Mouse (Mus musculus): ENCODE measurements around the gene Tmem255b. TPM values are rescaled to one million over a fixed set of nuclear protein-coding genes. Genes with fewer than 3 reads are reported as not detected.

Tmem255b gene
- polyA plus RNA-seq, 1 experiment from 2014 or later, result 0.19 TPM

DNA sequence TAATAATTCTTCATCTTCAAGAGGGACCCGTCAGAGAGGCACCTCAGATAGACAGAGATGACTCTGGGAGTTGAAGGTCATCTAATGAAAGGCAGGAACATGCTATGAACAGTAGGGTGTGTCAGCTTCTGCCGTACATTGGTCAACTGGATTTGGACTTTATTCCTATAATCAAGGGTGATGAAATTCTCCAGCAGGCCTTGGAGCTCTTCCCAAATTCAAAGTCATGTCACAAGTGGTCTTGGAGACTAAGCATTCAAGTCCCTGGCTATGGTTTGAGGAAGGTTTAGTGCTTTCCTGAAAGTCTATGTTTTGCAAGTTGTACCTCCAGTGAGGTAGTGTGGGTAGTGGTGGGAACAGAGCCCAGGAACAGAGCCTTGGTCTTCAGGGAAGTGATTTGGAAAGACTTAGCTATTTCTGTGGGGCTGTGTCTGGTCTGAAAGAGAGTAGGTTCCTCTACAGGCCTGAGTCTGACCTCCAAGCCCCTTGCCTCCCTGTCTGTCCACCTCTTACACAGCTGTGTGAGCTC, 15.8 kb upstream of the Tmem255b start:
- Histone ChIP-seq H3K27me3 (ENCODE audit: poor library complexity, severe bottlenecking) (no peaks in the 10 kb centered on the region), H3K9me3 (no peaks in the 10 kb centered on the region; the same call in 1 of the 2 replicates), H3K4me3 (no peak overlapping the region), H3K4me1 (no peaks in the 10 kb centered on the region), H3K36me3 (replicated peaks) (no peaks in the 10 kb centered on the region), H3K27ac (no peak overlapping the region)
- WGBS, result 78% methylated on average over 2 of the region's 2 CpGs
- DNase-seq (ENCODE audit: extremely low spot score, low spot score), result no peak

GRCm38 (mm10) chr8:13420970-13421369, 14.0 kb upstream of the Tmem255b start:
- no peak for DNase-seq (ENCODE audit: extremely low spot score, low spot score)
- Histone ChIP-seq H3K9me3 (no peaks in the 10 kb centered on the region; the same call in 1 of the 2 replicates), H3K4me1 (no peaks in the 10 kb centered on the region), H3K27ac (no peak overlapping the region), H3K4me3 (no peak overlapping the region), H3K36me3 (replicated peaks) (no peaks in the 10 kb centered on the region), H3K27me3 (ENCODE audit: poor library complexity, severe bottlenecking) (no peaks in the 10 kb centered on the region)
- 95% methylated on average over 6 of the region's 6 CpGs for WGBS

- 79% methylated on average over 6 of the region's 6 CpGs for WGBS
- Histone ChIP-seq H3K4me3 (no peak overlapping the region), H3K9me3 (no peaks in the 10 kb centered on the region; the same call in 1 of the 2 replicates), H3K4me1 (no peaks in the 10 kb centered on the region), H3K27ac (no peak overlapping the region), H3K36me3 (replicated peaks) (no peaks in the 10 kb centered on the region), H3K27me3 (ENCODE audit: poor library complexity, severe bottlenecking) (no peaks in the 10 kb centered on the region)
- DNase-seq (ENCODE audit: extremely low spot score, low spot score), result no peak
Measured at GRCm38 (mm10) chr8:13427351-13427750, 7.6 kb upstream of the Tmem255b start.

DNA sequence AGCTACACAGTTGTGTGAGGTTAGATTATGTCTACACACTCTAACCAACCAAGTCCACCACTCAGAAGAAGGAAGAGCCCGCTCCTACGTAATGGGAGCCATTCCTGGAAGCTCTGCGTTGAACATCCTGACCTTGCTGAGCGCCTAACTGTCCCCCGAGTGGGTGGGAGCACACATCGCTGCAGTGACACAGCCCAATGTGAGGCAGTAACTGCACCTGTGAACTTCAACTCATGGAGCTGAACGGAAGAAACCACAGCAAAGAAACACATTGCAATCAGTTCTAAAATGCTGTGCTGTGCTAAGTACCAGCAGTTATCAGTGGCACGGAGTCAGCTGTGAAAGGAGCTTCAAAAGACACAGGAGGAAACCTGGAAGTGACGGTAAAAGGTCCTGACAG, 6.8 kb upstream of the Tmem255b start:
- DNase-seq (ENCODE audit: extremely low spot score, low spot score), result no peak
- Histone ChIP-seq H3K9me3 (no peaks in the 10 kb centered on the region), H3K36me3 (replicated peaks) (no peaks in the 10 kb centered on the region), H3K4me1 (no peaks in the 10 kb centered on the region), H3K27me3 (ENCODE audit: poor library complexity, severe bottlenecking) (no peaks in the 10 kb centered on the region), H3K27ac (no peak overlapping the region), H3K4me3 (no peak overlapping the region)
- 90% methylated on average over 9 of the region's 9 CpGs for WGBS

DNA sequence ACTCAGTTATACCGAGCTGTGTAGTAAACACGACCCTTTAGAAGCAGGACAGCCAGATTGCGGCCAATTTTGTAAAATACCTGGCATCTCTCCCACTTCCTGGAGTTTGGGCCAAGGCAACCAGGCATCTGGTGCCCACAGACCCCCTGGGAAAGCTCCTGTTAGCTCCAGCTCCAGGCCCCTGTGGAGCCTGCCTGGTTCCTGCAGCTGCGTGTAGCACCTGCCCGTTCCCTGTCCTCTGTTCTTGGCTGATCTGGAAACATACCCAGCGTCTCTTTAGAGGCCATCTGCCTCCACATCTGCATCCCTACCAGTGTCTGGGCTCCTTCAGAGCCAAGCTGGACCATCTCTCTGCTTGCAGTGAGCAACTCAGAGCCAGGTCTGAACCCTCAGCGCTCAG, 4.6 kb upstream of the Tmem255b start:
- WGBS, result 89% methylated on average over 7 of the region's 7 CpGs
- Histone ChIP-seq H3K9me3 (no peaks in the 10 kb centered on the region), H3K4me1 (peaks cover 7% of the 10 kb centered on the region), H3K4me3 (no peak overlapping the region), H3K36me3 (replicated peaks) (no peaks in the 10 kb centered on the region), H3K27ac (no peak overlapping the region), H3K27me3 (ENCODE audit: poor library complexity, severe bottlenecking) (peaks cover 15% of the 10 kb centered on the region)
- DNase-seq (ENCODE audit: extremely low spot score, low spot score), result no peak

GRCm38 (mm10) chr8:13430866-13431265, 4.1 kb upstream of the Tmem255b start:
- no peak overlapping the region for H3K4me3 ChIP-seq
- H3K36me3 ChIP-seq (replicated peaks), result no peaks in the 10 kb centered on the region
- H3K9me3 ChIP-seq, result no peaks in the 10 kb centered on the region
- H3K27ac ChIP-seq, result no peak overlapping the region
- peaks cover 11% of the 10 kb centered on the region for H3K4me1 ChIP-seq
- DNase-seq (ENCODE audit: extremely low spot score, low spot score), result no peak
- H3K27me3 ChIP-seq (ENCODE audit: poor library complexity, severe bottlenecking), result peaks cover 19% of the 10 kb centered on the region

DNA sequence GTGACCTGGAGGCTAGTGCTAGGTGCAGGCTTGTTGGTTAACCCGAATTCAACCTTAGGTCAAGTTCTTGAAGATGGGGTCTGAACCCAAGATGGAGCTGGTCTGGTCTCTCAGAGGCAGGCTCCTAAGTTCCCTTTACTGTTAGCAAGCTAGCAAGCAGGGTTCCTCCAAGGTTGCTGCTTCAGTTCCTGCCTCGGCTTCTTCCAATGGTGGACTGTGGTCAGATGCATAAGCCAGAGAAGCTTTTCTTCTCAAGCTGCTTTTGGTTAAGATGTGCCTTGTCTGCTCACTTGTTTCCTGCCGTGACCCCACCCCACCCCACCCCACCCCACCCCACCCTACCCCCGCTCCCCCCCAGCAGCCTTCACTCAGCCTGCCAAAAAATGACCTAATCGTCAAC, 1.9 kb upstream of the Tmem255b start:
- WGBS, result 92% methylated on average over 5 of the region's 5 CpGs
- no peak overlapping the region for H3K27ac ChIP-seq
- no peak overlapping the region for H3K4me3 ChIP-seq
- DNase-seq (ENCODE audit: extremely low spot score, low spot score), result no peak
- H3K4me1 ChIP-seq, result peaks cover 15% of the 10 kb centered on the region
- no peaks in the 10 kb centered on the region for H3K9me3 ChIP-seq
- no peaks in the 10 kb centered on the region for H3K36me3 ChIP-seq (replicated peaks)
- peaks cover 34% of the 10 kb centered on the region for H3K27me3 ChIP-seq (ENCODE audit: poor library complexity, severe bottlenecking)

DNA sequence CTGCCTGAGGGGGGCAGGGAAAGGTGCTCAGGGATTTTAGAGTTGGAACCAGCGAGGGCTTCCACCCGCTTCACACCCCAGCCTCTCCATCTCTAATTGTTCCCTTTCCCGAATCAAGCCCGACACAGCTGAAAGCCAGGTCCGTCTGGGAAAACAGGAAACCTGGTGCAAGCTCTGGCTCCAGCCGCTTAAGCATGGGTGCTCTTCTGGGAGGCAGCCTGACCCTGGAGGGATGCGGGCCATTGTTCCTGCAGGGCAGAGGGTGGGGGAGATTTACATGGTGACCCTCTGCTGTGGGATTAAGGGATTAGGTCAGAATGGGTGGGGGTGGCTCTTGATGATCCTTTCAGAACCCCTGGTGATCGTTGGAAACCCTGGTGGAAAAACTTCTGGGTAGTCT, 1.1 kb downstream of the Tmem255b start:
- WGBS, result 6% methylated on average over 8 of the region's 8 CpGs
- Histone ChIP-seq H3K27me3 (ENCODE audit: poor library complexity, severe bottlenecking) (peaks cover 34% of the 10 kb centered on the region), H3K36me3 (replicated peaks) (no peaks in the 10 kb centered on the region), H3K4me1 (peaks cover 15% of the 10 kb centered on the region), H3K4me3 (no peak overlapping the region), H3K9me3 (no peaks in the 10 kb centered on the region), H3K27ac (no peak overlapping the region)
- DNase-seq (ENCODE audit: extremely low spot score, low spot score), result no peak

- H3K9me3 ChIP-seq, result no peaks in the 10 kb centered on the region
- H3K4me3 ChIP-seq, result no peak overlapping the region
- 79% methylated on average over 2 of the region's 2 CpGs for WGBS
- H3K4me1 ChIP-seq, result peaks cover 15% of the 10 kb centered on the region
- H3K36me3 ChIP-seq (replicated peaks), result no peaks in the 10 kb centered on the region
- H3K27me3 ChIP-seq (ENCODE audit: poor library complexity, severe bottlenecking), result peaks cover 34% of the 10 kb centered on the region
- DNase-seq (ENCODE audit: extremely low spot score, low spot score), result no peak
- H3K27ac ChIP-seq, result no peak overlapping the region
Measured at GRCm38 (mm10) chr8:13437531-13437930, 2.5 kb downstream of the Tmem255b start.

DNA sequence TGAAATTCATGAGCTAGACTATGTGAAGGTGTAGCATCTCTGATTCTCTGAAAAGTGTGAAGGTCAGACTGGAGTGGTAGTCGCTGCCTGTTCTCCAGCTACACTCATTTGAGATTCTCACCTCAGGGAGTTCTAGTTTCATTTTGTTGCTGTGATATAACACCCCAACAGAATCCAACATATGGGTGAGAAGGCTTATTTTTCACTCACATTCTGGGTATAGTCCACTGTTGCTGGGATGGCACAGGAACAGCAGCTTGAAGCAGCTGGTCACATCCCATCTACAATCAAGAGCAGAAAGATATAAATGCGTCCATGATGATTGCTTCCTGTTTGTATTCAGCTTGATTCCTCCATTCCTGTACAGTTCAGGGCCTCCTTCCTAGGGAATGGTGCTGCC, 7.2 kb downstream of the Tmem255b start:
- Histone ChIP-seq H3K36me3 (replicated peaks) (no peaks in the 10 kb centered on the region), H3K27me3 (ENCODE audit: poor library complexity, severe bottlenecking) (peaks cover 2% of the 10 kb centered on the region), H3K4me3 (no peak overlapping the region), H3K4me1 (no peaks in the 10 kb centered on the region), H3K27ac (no peak overlapping the region), H3K9me3 (no peaks in the 10 kb centered on the region)
- whole genome bisulfite sequencing, result 93% methylated on average over 2 of the region's 2 CpGs
- DNase-seq (ENCODE audit: extremely low spot score, low spot score), result no peak

GRCm38 (mm10) chr8:13446456-13446855, 11.5 kb downstream of the Tmem255b start:
- Histone ChIP-seq H3K27me3 (ENCODE audit: poor library complexity, severe bottlenecking) (no peaks in the 10 kb centered on the region), H3K27ac (no peak overlapping the region), H3K4me1 (no peaks in the 10 kb centered on the region), H3K9me3 (no peaks in the 10 kb centered on the region), H3K36me3 (replicated peaks) (no peaks in the 10 kb centered on the region), H3K4me3 (no peak overlapping the region)
- DNase-seq (ENCODE audit: extremely low spot score, low spot score), result no peak
- WGBS, result 93% methylated on average over 6 of the region's 6 CpGs

GRCm38 (mm10) chr8:13448145-13448544, 13.2 kb downstream of the Tmem255b start:
- no peaks in the 10 kb centered on the region for H3K36me3 ChIP-seq (replicated peaks)
- no peaks in the 10 kb centered on the region for H3K4me1 ChIP-seq
- H3K4me3 ChIP-seq, result no peak overlapping the region
- no peaks in the 10 kb centered on the region for H3K27me3 ChIP-seq (ENCODE audit: poor library complexity, severe bottlenecking)
- no peak overlapping the region for H3K27ac ChIP-seq
- H3K9me3 ChIP-seq, result no peaks in the 10 kb centered on the region
- 61% methylated on average over 4 of the region's 4 CpGs for WGBS
- DNase-seq (ENCODE audit: extremely low spot score, low spot score), result no peak

DNA sequence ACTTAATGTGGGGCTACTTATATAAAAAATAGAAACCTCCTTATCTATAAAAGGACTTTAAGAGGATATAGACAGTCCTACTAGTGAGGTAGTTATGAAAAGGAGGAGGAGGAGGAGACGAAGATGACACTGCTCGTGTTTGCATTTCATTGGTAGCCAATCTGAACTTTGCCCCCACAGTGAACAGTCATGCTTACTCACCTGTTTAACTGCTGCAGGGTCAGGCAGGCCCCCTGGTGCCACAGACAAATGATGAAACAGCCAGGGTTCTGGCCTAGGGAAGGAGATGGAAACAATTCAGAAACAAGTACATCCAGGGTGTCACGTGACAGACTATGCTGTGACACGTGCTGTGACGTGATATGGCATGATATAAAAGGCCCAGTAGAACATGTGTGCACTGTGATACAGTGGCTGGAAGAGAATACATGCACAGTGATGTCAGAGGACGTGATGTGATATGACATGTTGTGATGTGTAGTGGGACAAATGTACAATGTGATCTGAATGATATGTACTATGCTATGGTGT, 16.8 kb downstream of the Tmem255b start:
- H3K36me3 ChIP-seq (replicated peaks), result no peaks in the 10 kb centered on the region
- H3K27ac ChIP-seq, result no peak overlapping the region
- 85% methylated on average over 6 of the region's 6 CpGs for WGBS
- peaks cover 13% of the 10 kb centered on the region; the same call in 1 of the 2 replicates for H3K4me1 ChIP-seq
- DNase-seq (ENCODE audit: extremely low spot score, low spot score), result no peak
- no peak overlapping the region for H3K4me3 ChIP-seq
- H3K27me3 ChIP-seq (ENCODE audit: poor library complexity, severe bottlenecking), result no peaks in the 10 kb centered on the region
- H3K9me3 ChIP-seq, result no peaks in the 10 kb centered on the region
